Mouse (Mus musculus) forebrain, postnatal 0 days (tissue): ENCODE data around the gene Pla2g2f. TPM values are rescaled to one million over a fixed set of nuclear protein-coding genes. Genes with fewer than 3 reads are reported as not detected.
A peak's percentile ranks its signal among the peaks of the same experiment; 100 is the strongest.

ENCODE experiments used
- ATAC-seq: fragments of 200-750 bp; cut with Nextera tagmentation; 2 replicates; pipeline ENCODE4 v1.8.0; 2017; ENCODE audit warnings: mild to moderate bottlenecking, moderate library complexity
- DNase-seq: peaks from one replicate; pipeline ENCODE4 v3.0.0-alpha.2; 2015
- H3K27ac ChIP-seq: fragments of 300-500 bp; sonication (generic); 2 replicates; pipeline ENCODE4 v1.5.1; 2014; ENCODE audit warnings: low read depth, mild to moderate bottlenecking, antibody characterized with exemption, low read length, moderate library complexity, mixed read lengths
- H3K27me3 ChIP-seq: fragments of 300-500 bp; sonication (generic); 2 replicates; pipeline ENCODE4 v1.6.1; 2014; ENCODE audit warnings: mild to moderate bottlenecking, low read length, mixed read lengths; ENCODE audit not compliant: insufficient read depth
- H3K36me3 ChIP-seq: fragments of 300-500 bp; sonication (generic); 2 replicates; pipeline ENCODE4 v1.6.1; 2014; ENCODE audit warnings: mild to moderate bottlenecking, moderate library complexity; ENCODE audit not compliant: insufficient read depth
- H3K4me1 ChIP-seq: fragments of 300-500 bp; sonication (generic); 2 replicates; pipeline ENCODE4 v1.6.1; 2014; ENCODE audit warnings: antibody characterized with exemption; ENCODE audit not compliant: insufficient read depth
- H3K4me2 ChIP-seq: fragments of 300-500 bp; sonication (generic); 2 replicates; pipeline ENCODE4 v1.6.1; 2014; ENCODE audit warnings: low read depth, mild to moderate bottlenecking, moderate library complexity
- H3K4me3 ChIP-seq: fragments of 300-500 bp; sonication (generic); 2 replicates; pipeline ENCODE4 v1.5.1; 2014; ENCODE audit warnings: low read depth, low read length, mixed read lengths
- H3K9ac ChIP-seq: fragments of 300-500 bp; sonication (generic); 2 replicates; pipeline ENCODE4 v1.6.1; 2014; ENCODE audit warnings: mild to moderate bottlenecking
- H3K9me3 ChIP-seq: fragments of 300-500 bp; sonication (generic); 2 replicates; pipeline ENCODE4 v1.6.1; 2016; ENCODE audit warnings: low read length
- CTCF ChIP-seq: sonication (generic); IDR thresholded peaks from 2 replicates; pipeline ENCODE4 v1.5.1; 2016; ENCODE audit warnings: antibody characterized with exemption, control low read depth, low read depth
- WGBS: fragments of 180-500 bp; shearing (Covaris S2); extraction: QIAGEN DNeasy Blood & Tissue Kit; methylation state at CpG from one replicate; pipeline ENCODE4 v1.1.7; 2014; 5-methylcytosine and 5-hydroxymethylcytosine counted together
- polyA plus RNA-seq: library from polyadenylated mRNA; unstranded; fragments of >200 nt; fragmentation: Nextera tagmentation; extraction: Ambion mirVana; gene quantifications from 2 replicates; pipeline ENCODE4 v1.2.1, GENCODE M21; 2015
- total RNA-seq: library from RNA; depleted of rRNA; stranded (reverse); fragments of >200 nt; gene quantifications from 2 replicates; pipeline ENCODE4 v1.2.3, GENCODE M21; 2014

The Pla2g2f gene
- total and polyA plus RNA-seq, 2 experiments from 2014 or later = not detected

DNA sequence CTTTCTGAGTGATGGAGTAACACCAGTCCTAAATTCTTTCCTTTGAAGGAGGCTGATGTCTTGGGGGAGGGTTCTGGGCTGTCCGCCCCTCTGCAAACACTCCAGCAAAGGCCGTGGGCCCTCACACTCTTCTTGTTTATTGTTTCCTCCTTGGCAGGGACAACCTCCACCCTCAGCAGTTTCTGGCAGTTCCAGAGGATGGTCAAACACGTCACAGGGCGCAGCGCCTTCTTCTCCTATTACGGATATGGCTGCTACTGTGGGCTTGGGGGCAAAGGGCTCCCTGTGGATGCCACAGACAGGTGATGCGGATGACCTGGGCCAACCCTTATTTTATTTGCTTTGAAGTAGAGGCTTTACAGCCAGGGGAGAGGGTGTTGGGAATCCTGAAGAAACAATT lies 23.3 kb downstream of the Pla2g2f start:
- WGBS = 82% methylated on average over 7 of the region's 7 CpGs
- Histone ChIP-seq H3K36me3 (no peaks in the 10 kb centered on the region), H3K27me3 (no peaks in the 10 kb centered on the region), H3K4me3 (no peak overlapping the region), H3K27ac (no peak overlapping the region), H3K4me1 (0 out of 2 replicates have a peak, but pooled peaks cover 3% of the 10 kb centered on the region), H3K9me3 (no peaks in the 10 kb centered on the region), H3K9ac (no peak overlapping the region), H3K4me2 (no peak overlapping the region)
- TF ChIP-seq CTCF = no peak
- no peak for ATAC-seq
- DNase-seq = no peak

DNA sequence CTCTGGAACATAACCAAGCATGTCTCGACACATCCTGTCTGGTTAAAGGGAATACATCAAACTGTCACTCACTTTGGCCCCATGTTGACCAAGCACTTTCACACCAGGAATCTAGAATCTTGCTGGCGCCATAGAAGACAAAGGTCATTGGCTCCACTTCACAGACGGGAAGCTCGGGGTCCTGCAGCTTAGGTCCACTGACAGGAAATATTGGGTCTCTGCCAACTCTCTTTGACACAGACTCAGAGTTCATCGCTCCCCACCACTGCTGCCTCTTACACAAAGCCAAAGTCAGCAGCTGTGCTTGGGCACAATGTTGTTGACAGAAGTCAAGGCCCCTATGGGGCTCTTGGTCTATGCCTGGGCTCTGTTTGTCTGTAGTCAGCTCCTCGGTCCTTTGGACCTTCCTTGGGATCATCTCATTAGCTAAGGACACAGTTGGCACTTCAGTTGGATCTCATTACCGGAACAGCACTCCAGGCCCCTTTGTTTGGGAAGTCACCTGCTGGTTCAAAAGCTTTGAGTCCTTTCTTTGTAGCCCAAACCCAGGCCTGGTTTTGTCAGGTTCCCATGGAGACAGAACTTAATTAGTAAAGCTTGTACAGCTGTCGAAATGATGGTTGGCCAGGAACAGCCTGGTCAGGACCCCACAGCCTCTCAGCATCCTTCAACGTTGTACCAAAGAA lies 28.3 kb downstream of the Pla2g2f start:
- no peak overlapping the region for H3K4me3 ChIP-seq
- DNase-seq (peak; percentile 48), ATAC-seq (peak; percentile 55)
- TF ChIP-seq CTCF = no peak
- WGBS = 18% methylated on average over 9 of the region's 9 CpGs
- no peak overlapping the region for H3K9ac ChIP-seq
- H3K9me3 ChIP-seq = no peaks in the 10 kb centered on the region
- H3K4me2 ChIP-seq = no peak overlapping the region
- peaks cover 17% of the 10 kb centered on the region; the same call in 1 of the 2 replicates for H3K4me1 ChIP-seq
- H3K27me3 ChIP-seq = no peaks in the 10 kb centered on the region
- H3K36me3 ChIP-seq = no peaks in the 10 kb centered on the region
- no peak overlapping the region for H3K27ac ChIP-seq

DNA sequence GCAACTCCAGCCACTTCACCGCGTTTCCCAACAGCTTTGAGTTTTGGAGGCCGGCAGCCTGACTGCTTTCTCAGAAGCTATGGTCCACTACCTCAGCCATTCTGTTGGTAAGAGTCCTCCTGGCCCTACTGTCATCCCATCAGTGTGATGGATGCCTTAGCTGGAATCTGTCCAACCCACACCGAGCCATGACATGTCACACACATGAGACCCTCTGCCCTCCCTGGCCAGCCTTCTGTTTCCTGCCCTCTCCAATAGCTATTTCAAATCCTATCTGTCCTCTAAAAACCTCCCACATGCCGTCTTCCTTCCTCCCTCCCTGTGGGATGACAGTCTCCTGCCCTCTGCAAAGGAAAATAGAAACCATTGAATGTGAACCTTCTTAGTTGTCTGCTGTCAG lies 31.7 kb downstream of the Pla2g2f start:
- Histone ChIP-seq H3K9ac (no peak overlapping the region), H3K36me3 (no peaks in the 10 kb centered on the region), H3K4me2 (no peak overlapping the region), H3K27ac (no peak overlapping the region), H3K27me3 (no peaks in the 10 kb centered on the region), H3K4me1 (peaks cover 22% of the 10 kb centered on the region; the same call in 1 of the 2 replicates), H3K9me3 (no peaks in the 10 kb centered on the region), H3K4me3 (no peak overlapping the region)
- TF ChIP-seq CTCF = no peak
- no peak for DNase-seq
- ATAC-seq = no peak
- WGBS = 86% methylated on average over 5 of the region's 5 CpGs

DNA sequence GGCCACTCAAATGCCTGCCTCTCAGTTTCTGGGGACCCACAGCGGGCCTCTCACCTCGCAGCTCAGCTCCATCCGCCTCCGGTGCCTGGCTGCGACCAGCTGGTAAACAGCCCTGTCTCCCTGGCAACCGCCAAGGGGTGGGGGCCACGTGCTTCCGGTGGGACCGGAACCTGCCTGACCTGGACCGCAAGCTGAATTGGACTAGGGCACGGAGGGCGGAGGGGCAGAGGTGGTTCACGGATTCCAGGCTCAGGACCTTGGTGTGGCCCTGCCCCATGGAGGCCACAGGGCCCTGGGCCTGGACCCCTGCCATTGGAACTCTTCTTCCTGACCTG lies 32.3 kb downstream of the Pla2g2f start:
- Histone ChIP-seq H3K4me2 (peak overlapping the region; percentile 36), H3K9me3 (no peaks in the 10 kb centered on the region), H3K27me3 (no peaks in the 10 kb centered on the region), H3K4me1 (peaks cover 22% of the 10 kb centered on the region; the same call in 1 of the 2 replicates), H3K27ac (no peak overlapping the region), H3K4me3 (peak overlapping the region; percentile 12), H3K36me3 (no peaks in the 10 kb centered on the region), H3K9ac (0 out of 2 replicates have a peak overlapping the region, but pooled peaks have one; percentile 15)
- no peak for TF ChIP-seq CTCF
- ATAC-seq (peak; percentile 79), DNase-seq (peak; percentile 65)
- WGBS = 4% methylated on average over 13 of the region's 13 CpGs

DNA sequence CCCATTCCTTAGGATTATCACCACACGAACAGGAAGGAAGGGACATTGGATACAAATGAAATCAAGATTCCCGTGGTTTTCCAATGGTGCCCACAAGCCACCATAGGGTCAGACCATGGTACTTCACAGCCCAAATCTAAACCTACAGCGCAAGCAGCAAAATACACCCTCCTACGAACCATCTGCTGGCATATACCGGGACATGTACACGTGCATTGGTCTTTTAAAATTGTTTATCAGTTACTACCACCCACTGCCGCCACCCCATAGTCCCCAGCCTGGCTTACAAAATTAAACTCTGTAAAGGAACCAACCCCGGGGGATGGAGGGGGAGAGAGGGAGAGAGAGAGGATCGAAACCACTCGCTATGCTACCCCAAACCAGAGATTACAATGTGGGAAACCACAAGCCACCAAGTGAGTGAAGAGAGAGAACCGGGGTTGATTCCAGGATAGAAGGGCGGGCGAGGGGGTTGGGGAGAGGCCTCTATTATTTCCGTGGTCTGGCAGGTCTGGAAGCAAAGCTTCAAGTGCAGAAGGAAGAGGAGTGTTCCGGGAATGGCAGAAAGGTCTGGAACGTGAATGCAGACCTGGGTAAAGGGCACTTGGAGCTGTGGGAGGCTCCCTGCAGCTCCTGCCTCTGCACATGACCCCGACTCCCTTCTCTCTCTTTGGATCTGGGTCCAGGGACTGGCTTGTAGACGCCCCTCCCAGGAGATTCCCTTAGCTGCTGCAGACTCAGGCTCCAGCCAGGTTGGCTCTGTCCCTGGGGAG lies 32.9 kb downstream of the Pla2g2f start, which contains the start of gene Pla2g2c:
Pla2g2c (plus strand) TSS at position 439 of the 773 bp plus-strand sequence.
- no peaks in the 10 kb centered on the region for H3K36me3 ChIP-seq
- ATAC-seq = no peak; the same call in 1 of the 2 replicates
- H3K4me1 ChIP-seq = peaks cover 22% of the 10 kb centered on the region; the same call in 1 of the 2 replicates
- no peaks in the 10 kb centered on the region for H3K27me3 ChIP-seq
- 0 out of 2 replicates have a peak within 1 kb of the TSS, but pooled peaks have one; percentile 15 for H3K9ac ChIP-seq
- peak within 1 kb of the TSS; percentile 12 for H3K4me3 ChIP-seq
- peak within 1 kb of the TSS; percentile 36 for H3K4me2 ChIP-seq
- no peak for DNase-seq
- H3K27ac ChIP-seq = peak within 1 kb of the TSS; percentile 21; the same call in 1 of the 2 replicates
- 51% methylated on average over 18 of the region's 18 CpGs for WGBS
- no peak for TF ChIP-seq CTCF
- H3K9me3 ChIP-seq = no peaks in the 10 kb centered on the region

DNA sequence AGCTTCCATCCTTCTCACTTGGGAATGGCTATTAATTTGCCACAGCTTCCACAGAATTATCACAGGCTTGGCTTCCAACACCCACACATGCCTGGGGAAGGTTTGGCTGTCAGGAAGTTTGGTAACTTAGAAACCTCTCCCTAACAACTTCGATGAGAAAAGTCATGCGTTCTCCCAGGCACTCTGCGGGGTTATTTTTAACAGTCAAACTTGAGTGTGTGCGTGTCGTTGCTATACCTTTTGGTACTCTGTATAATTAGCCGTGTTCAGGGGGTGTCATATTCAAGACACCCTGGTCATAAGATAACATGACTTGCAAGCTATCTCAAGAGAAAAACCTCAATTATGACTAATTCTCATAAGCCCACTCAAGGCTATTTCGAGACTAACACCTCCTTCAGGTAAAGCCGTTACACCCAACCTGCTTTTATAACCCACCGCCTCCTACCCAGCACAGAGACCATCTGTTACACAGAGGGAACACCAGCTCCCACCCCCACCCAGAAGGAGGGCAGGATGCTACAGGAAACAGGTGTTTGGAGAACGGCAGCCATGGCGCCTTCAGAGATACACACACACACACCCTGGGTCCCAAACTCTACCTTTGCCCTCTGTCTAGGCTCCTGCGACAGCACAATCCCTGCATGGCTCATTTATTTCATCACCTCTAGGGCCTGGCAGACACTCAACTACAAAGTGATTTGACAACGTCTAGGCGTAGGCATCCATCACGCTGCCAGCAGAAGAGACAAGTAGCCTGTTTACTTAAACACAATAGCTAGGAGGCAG lies 33.7 kb downstream of the Pla2g2f start:
- Histone ChIP-seq H3K4me2 (no peak overlapping the region), H3K9ac (no peak overlapping the region), H3K4me3 (no peak overlapping the region), H3K27ac (peak overlapping the region; percentile 21; the same call in 1 of the 2 replicates), H3K9me3 (no peaks in the 10 kb centered on the region), H3K36me3 (no peaks in the 10 kb centered on the region), H3K27me3 (no peaks in the 10 kb centered on the region), H3K4me1 (peaks cover 17% of the 10 kb centered on the region; the same call in 1 of the 2 replicates)
- ATAC-seq = no peak
- DNase-seq = no peak
- 54% methylated on average over 15 of the region's 15 CpGs for WGBS
- TF ChIP-seq CTCF = no peak
